Mouse (Mus musculus) adrenal gland, postnatal 36 days (tissue): ENCODE data around the gene Cpz. TPM values are rescaled to one million over a fixed set of nuclear protein-coding genes. Genes with fewer than 3 reads are reported as not detected.
A peak's percentile ranks its signal among the peaks of the same experiment; 100 is the strongest.

Experiments
- DNase-seq, 2 experiments: peaks; one replicate each; pipeline ENCODE4 v3.0.0; 2021; ENCODE audit warnings: mixed read lengths in 1 of 2
- long read RNA-seq, 2 experiments: library from polyadenylated mRNA; stranded (forward); transcript quantifications; one replicate each; pipeline ENCODE4 v2.0.0; 2021; ENCODE audit warnings: borderline sequencing depth in 2 of 2
- total RNA-seq, 2 experiments: library from RNA; stranded (reverse); gene quantifications; 2 replicates each; pipeline ENCODE4 v1.2.3; 2021

The Cpz gene
- total RNA-seq, result 1 to 10 TPM in 1 of 2 experiments, under 1 TPM in 1; 0.46 to 1.6 TPM
- long read RNA-seq, experiment 1, partial matches to known transcripts, result 1 of 1 reads
- long read RNA-seq, experiment 1, other reads (novel, unspliced or antisense), result 0 of 1 reads
- long read RNA-seq, experiment 2, result 0 reads

DNA sequence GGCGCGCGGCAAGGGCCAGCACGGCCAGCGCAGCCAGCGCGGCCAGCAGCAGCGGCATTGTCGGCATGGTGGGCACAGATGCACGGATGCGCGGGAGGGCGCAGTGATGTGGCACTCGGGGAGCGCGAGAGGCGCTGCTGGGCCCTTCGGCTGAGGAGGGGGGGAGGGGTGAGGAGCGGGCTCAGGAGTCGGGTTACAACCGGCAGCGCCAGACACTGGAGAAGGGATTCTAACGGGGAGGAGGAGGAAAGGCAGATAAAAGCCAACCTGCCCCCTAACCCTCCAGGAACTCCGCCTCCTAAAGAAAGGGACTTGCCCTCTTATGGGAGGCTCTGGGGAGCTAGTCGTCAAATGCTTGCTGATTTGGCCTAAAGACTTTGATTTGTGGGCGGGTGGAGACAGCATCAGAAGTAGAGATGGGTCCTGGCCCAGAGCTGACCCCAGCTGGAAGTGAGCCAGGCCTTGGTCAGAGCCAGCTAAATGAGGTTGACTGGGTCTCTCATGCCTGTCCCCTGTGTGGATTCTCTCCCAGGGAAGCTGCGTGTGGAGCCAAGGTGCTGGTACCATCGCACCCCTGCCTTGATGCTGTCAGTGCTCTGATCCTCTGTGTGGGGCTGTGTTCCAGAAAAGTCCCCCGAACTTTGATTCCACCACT, at the start of gene Cpz:
Gene Cpz, minus strand, starts transcription at position 230 of the 655 bp plus-strand sequence.
- peak in 1 of 2 experiments; percentile 34 for DNase-seq

DNA sequence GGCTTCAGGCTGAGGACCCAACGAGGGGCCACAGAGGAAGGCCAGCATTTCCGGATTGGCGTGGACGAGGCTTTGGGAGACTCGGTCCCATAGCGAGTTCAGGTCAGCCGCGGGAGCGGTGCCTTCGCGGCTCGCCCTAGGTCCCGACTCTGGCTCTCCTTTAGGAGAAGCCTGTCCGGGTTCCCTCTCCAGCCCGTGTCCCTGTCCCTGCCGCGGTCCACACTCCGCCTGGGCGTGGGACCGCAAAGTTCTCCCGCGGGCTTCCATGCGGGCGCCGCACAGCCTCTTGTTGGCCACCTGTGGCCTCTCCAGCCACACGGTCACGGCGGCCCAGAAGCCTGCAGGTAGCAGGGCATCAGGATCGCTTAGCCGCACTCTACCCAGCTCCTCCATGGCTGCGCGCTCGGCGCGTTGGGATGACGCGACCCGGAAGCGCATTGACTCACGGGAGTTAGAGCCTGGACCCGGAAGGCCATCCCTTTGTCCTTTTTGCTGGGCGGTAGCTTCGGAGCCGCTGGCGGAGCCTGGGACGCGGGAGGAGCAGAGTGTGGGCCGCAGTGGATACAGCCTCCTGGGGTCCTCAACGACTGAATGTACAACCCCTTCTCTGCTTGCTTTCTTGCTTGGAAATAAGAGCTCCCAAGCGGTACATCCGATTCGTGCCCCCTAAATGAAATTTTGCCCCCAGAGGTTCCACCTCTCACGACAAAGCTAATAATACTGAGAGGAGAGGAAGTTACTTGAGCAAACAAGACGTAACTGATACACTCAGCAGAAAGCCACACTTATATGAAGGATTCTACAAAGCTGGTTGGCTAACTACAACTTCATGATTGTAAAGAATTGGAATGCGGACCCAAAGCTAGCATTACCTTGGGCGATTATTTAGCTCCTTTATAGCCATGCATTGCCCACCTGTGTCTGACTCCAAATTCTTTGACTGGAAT, 49.4 kb upstream of the Cpz start, which contains the start of gene Trmt44:
Gene Trmt44, minus strand, starts transcription at position 418 of the 947 bp plus-strand sequence.
- peak; percentile 96 to 97 for DNase-seq

DNA sequence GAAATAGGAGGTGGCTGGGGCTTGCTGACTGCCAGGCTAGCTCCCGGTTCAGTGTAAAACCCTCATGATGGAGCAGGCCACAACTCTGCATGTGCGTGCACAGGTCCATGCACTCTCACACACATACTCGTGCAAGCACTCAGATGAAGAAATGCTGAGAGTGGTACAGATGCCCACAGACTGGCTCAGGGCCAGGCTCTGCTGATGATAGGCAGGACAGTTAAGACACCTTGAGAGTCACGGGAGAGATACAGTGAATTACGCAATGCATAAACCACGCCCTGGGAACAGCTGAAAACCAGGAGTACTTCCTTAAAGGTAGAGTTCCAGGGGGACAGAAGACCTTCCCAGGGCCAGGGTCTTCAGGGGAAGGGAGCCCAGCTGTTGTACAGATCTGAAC, 46.0 kb upstream of the Cpz start:
- DNase-seq, result no peak

DNA sequence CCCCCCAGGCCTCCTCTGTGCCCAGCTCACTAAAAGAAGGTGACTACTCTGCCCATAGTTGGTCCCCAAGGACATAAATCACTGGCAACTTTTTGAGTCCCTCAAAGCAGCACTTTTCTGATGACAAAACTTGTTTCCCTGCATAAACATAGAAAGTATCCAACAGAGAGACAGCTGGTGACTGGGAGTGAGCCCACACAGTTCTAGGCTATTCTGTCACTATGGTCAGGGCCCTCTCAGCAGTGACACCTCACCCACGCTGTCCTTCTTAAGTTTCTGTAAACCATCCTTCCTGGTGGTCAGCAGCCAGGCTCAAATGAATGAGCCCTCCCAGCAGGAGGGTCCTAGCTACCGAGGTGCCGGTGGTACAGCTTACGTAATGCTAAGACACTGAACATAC, 41.1 kb upstream of the Cpz start:
- DNase-seq, result no peak

DNA sequence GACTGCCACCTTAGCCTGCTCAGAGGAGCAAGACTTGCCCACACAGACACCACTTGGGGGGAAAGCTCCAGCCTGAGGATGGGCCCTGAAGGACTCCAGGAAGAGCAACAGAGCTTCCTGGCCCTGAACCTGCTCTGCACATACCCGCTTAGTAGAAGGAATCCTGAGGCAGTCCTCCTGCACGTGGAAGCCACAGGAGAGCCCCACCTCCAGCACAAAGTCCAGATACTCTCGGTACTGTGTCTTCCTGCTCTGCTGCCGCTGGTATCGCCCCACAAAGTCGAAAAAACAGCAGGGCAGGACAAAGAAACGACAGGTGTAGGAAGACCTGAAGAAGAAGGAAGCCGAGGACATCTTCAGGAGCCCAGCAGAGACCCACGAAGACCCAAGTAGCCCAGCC, 39.7 kb upstream of the Cpz start:
- no peak for DNase-seq

DNA sequence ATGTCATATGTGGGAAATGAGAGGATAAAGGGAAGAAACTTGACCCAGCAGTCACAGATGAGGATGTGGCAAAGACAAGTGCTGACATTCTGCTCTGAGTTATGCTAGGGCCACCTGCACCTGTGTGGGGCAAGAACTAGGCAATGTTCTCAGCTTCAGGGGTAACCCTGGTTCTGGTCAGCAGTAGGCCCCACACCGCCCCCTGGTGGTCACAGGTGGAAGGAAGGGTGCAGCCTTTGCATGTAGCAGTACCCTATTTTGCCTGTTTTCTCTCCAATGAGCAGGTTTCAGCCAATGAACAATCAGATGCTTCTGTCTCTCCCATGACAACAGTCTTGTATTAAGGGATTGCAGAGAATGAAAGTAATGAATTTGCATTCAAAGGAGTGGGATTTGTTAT, 38.0 kb upstream of the Cpz start:
- DNase-seq, result peak; percentile 83 to 91

DNA sequence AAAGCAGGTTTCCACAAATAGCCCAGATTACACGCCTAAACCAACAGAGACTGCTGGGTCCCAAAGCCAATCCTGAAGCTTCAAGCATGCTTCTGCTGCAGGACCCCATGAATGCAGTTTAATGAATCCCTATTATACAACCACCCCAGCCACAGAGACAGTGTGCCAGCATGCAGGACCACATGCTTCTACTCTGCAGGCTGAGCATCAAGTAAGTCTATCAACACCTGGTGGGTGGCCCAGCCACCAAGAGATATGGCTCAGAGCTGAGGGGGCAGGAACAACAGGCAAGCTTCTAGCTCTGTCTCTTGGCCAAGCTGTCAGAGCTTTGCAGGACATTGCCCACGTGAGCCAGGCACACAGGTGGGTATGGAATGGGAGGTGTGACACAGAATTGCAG, 37.1 kb upstream of the Cpz start:
- no peak for DNase-seq

DNA sequence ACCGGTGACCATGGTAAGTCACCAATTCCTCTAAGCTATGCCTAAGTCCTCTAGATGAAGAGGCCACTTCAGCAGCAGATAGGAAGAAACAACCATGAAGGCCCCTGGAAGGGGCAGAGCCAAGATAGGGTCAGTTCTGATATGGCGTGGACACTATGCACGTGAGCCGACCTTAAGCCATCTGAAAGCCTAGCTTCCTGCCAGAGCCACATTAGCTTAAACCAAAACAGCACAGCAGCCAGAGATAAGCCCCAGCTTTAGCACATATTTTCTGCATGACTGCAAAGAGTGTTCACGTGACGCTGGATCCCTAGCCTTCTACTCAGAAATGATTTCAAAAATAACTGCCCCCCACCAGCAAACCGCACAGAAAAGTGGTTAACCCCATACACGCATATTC, 33.9 kb upstream of the Cpz start:
- no peak for DNase-seq

DNA sequence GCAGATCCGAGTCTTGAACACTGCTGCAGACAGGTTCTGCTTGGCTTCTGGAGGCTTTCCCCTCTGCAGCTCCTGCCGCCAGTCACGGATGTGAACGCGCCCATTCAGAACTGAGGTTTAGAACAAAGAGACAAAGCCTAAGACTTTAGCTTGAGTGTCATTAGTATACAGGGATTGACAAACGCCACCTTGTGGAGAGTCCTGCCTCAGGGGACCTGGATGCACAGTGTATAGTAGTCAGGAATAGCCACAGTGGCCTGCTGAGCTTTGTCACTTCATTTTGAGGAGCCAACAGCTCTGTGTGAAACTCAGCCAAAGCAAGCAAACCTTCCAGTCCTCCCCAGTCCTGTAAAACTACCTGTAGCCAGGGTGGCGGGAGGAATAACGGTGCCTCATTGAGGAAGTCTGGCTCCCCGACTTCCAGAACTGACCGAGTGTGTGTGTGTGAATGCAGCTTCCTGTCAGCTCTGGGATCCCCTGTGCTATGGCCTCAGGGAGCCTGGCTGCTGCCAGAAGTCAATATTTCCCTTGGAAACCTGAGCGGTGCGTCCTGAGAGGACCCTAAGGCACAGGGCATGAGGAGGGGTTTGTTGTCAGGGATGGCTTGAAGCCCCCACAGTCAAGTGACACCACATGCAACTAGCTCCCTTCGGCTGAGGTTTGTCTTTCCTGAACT, 32.6 kb upstream of the Cpz start:
- peak in 1 of 2 experiments; percentile 6 for DNase-seq

DNA sequence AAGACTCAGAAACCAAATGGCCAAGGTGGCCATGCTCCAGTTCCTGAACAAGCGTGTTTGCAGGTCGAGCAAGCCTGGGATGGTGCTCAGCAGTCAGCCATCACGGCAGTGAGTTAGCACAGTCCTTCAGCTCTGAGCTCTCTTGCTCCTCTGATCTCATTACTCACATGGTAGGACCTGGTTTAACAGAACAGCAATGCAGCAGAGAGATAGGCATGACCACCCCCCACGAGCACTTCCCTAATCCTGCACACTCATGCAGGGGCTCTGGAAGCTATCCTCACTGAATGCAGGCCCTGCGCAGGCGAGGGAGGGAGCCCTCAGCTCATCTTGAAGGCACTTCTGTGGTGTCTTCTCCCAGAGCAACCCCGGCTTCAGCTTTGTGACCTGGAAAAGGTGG, 30.9 kb upstream of the Cpz start:
- DNase-seq, result no peak

DNA sequence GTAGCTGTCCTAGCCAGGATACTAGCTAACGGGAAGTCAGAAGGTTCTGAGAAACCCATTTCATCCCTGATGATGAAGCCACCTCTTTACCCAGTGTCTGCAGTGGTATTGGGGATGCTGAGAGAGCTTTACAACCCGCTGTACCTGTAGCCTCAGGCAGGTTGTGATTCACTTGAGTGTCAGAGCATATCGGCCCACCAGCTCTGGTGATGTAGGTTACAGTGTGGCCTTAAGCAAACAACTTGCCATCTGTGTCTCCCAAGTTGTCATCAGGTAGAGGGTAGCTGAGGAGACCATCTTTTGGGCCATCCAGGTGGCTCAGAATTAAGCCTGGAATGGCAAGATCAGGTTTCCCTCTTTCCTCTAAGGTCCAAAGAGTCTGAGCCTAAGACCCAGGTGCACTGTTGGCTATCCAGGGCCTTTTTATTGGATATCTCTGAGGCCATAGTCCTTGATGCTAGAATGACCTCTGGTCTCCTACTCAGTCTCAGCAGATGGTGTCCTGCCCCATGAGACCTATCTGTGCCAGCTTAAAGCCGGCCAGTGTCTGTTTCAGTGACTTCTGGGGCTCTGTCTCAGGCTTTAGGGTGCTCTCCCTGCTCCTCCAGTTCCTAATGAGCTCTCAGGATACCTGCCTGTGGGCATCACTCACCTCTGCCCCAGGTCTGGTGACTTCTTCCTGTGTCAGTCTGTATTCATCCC, 27.5 kb upstream of the Cpz start:
- no peak for DNase-seq

DNA sequence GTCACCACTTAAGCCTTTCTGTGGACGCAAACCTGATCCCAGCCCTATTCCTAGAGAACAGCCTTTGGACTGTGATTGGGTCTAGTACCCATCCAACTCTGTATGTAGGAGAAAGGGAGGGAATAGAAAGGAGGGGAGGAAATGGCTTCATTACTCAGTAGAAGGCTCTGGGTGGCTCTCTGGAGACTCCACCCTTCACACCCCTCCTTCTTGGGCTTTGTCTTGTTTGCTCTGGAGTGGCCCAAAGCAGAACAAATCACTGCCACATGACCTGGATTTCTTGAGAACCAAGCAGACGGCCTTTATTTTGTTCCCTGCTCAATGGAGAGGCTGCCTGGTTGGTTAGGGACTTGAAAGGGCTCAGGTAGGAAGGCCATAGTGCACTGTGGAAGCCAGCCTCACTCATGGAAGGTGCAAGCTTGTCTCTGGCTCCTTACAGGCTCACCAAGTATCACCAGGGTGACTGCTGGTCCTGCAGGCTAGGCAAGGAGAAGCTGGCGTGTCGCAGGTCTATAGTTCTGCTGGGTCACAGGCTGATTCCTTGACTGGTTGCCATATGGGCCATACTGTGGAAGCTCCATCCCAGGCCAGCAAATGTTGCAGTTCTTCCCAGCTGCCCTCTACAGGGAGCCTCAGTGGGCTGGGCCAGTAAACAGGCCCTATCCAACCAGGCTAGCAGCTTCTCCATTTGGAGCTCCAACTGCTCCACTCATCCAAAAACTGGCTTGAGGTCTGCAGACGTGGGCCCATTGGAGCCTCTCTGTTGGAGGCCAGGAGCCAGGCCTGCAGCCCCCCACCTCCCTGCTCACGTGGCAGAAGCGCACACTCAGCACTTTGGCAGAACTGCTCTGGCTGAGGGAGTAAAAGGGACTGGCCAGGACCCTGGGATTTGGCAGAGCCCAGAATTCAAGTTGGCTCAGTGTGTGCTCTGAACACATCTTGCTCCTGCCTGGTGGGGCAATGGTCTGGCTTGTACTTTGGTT, 26.6 kb upstream of the Cpz start:
- DNase-seq, result no peak

DNA sequence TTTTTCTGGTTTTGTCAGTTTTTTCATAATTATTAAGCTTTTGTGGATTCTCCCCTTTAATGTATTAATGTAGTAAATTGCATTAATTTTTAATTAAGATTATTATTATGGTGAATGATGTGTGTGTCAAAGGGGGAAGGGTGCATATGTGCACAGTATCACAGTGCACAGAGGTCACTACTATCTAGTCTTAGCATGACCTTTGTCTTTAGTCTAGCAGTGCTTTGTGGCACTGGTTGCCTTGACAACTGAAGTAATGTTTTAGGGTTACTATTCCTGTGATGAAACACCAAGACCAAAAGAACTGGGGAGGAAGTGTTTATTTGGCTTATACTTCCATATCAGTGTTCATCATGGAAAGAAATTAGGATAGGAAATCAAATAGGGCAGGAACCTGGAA, 20.6 kb upstream of the Cpz start:
- no peak for DNase-seq

DNA sequence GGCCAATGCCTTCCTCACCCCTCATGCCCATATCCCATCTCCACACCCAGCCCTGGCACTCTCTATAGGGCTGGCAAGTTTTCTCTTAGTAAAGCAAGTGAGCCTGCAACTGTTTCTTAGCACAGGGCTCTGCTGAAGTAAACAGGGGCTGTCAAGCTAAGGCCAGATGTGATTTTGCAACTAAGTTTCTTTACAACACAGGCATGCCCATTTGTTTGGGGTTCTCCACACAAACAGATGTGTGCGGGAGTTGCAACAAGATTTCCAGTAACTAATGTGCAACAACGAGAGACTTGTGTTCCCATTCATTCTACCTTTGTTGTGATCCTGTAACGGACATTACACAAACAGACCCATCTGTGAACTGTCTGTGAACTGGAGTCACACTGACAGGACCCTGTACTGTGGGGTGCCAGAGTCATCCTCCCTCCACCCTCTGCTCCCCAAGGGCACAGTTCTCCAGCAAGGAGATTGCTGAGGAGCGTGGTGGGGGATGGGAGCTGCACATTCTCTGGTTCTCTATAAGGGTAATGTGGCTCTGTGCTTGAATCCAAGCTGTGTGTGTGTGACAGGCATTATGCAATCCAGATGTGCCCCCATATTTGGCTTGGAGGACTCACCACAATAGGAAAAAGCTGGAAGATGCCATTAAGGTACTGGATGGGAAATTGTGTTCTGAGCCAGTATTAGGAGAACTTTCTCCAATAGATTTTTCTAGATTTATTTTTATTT, 15.7 kb upstream of the Cpz start:
- DNase-seq, result no peak

DNA sequence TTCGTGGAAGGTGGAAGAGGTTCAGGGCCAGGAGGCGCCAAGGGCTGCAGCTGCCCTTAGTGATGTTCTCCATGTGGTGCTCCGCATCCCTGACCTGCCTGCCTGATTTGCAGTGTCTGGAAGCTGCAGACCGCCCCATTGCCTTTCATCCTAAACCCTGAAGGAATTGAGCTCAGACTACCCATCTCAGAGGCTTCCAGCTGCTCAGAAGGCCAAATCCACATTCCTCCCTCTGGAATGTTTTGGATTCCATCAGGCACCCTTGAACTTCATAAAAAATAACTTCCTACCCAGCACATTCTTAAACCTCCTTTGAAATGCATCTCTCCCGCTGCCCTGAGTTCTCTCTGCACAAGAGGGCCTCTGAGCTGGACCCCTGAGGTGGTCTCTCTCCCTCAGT, 15.1 kb upstream of the Cpz start:
- DNase-seq, result peak in 1 of 2 experiments; percentile 19

DNA sequence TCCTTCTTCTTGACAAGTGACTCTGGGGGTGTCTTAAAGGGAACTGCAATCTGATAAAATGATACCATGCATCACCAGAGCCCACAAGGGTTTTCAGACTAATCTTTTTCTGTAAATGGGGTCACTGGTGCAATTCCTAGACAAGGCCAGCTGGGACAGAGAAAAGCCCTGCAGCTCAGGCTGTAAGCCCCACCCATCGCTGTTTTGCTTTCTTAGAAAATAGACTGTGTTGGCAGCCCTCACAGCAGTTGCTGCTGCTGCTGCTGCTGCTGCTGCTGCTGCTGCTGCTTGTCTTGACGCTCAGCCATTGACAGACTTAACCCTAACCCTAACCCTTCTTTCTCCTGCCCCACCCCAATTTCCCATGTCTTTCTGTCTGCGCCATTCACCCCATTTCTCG, 14.1 kb upstream of the Cpz start:
- no peak for DNase-seq

DNA sequence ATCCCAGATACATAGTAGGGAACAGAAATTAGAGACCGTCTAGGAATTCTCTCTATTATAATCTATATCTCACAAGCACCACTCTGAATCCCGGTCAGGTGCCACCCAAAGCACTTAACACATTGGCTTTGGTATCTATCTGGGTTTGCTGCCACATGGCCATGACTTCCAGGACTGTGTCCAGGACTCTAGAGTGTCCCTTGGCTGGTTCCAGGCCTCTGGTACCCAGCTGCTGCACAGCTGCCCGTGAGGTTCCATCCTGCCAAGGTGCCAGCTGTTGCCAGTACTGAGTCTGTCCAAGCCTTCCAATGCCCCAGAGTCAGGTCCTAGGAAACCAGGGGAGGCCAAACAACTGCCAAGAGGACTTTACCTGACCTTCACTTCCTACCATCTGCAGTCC, 12.5 kb upstream of the Cpz start:
- no peak for DNase-seq

DNA sequence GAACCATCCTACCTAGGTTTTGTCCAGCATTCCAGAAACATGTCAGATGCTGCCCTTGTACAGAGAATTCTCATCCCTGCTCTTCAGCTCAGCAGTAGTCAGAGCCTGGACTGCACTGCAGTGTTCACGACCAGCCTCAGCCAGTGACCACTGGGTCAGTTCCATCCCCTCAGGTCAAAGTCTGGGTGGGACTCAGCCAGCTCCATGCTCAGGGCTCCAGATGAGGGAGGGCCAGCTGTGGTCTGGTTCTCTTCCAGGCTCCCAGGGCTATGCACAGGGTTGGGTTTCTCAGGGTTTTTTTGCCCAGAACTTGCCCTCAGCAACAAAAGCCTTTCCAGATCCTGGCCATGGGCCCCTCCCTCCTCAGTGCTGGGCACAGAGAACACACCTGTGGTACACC, 12.0 kb upstream of the Cpz start:
- no peak for DNase-seq

DNA sequence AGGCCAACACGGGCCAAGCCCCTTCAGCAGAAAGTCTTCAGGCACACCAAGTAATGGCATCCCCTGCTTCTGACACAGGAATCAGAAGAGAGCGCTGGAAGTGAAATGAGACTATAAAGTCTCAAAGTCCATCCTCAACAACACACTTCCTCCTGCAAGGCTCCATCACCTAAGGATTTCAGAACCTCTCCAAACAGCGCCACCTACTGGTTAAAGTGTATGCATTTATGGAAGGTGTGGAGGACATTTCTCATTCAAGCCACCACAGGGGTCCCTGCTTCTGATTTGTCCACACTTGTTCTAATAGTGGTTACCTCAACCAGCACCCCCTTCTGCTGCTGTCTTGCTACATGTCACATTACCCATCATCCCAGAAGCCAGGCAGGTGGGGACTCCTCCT, 10.8 kb upstream of the Cpz start:
- no peak for DNase-seq

DNA sequence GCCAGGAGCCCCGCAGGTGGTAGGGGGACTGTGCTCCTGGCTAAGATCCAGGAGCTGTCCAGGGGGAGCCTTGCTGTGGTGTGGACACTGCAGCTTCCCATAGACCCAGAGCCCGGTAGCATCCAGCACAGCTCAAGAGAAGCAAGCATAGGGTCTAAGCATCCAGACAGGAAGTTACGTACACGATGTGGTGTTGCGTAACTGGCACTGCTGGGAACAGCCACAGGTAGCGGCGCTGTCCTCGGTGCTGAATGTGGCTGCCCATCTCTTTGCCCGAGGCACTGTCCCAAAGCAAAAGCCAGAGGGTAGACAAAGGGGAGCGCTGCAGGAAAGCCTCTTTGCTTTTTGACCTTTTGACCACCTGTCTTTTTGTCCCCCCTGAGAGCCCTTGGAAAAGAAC, 6.1 kb upstream of the Cpz start:
- peak; percentile 57 to 66 for DNase-seq
